Mouse (Mus musculus): ENCODE measurements around the gene Gm26661.
A peak's percentile ranks its signal among the peaks of the same experiment; 100 is the strongest.

The Gm26661 gene

GRCm38 (mm10) chr14:7821341-7821740 lies 30.0 kb downstream of the Gm26661 start:
- peak; percentile 8 for DNase-seq

GRCm38 (mm10) chr14:7822693-7823092 lies 31.3 kb downstream of the Gm26661 start:
- peak; percentile 13 for DNase-seq

- peak; percentile 83 for DNase-seq
Observed at GRCm38 (mm10) chr14:7824651-7825268, 33.4 kb downstream of the Gm26661 start.

- peak; percentile 45 for DNase-seq
Observed at GRCm38 (mm10) chr14:7826151-7826937, 35.0 kb downstream of the Gm26661 start.

- DNase-seq = no peak
Observed at GRCm38 (mm10) chr14:7829181-7829580, 37.8 kb downstream of the Gm26661 start.

DNA sequence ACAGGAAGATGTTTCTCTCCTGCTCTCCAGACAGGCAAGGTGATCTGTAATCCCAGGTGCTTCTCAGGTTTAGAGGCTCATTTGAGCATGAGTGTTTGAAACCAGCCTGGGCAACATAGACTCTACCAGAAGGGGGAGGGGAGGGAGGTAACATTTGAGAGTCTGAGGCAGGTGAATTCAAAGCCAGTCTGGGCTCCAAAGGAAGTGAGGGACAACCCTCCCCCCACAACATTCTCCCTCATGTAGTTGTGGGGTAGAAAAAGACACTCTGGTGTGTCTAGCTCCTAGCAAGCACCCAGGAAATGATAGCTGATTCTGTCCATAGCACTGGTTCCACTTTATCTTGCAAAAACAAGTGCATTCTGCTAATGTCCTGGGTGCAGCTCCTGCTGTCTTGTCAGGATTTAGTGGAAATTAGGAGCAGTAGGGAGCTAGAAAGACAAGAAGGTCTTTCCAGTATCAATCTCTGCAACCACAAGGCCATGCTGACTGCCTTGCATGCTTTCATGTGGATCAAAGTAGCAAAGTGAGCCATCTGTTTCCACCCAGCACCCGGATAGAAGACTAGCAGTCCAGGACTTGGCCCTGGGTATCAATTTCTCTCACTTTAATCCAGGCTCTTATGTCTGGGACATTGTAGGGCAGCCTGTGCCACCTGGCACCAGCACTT lies 40.5 kb downstream of the Gm26661 start:
- DNase-seq = no peak

- no peak for DNase-seq
Observed at GRCm38 (mm10) chr14:7832440-7832783, 41.0 kb downstream of the Gm26661 start.

GRCm38 (mm10) chr14:7833458-7833857 lies 42.1 kb downstream of the Gm26661 start:
- DNase-seq = no peak

DNA sequence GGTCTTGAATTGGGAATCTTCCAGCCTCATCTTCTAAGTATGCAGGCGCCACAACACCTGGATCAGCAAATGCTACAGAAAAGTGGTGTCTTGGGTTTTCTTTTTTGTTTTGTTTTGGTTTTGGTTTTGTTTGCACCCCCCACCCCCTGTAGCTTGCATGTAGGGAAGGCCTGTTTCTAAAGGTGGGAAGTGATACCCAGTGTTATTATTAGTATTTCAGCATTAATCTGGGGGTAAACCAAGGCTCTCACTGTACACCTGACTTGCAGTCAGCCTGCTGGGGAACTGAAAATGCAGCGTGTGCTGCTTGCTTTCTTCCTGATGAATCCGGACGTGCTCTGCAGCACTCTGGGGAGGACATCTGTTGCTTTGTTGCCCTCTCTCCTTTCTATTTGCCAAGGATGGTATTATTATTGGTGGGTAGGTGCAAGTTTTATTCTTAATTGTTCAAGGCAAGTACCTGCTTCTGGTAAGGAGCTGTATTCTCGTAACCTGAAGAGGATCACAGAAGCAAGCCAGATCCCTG lies 47.2 kb downstream of the Gm26661 start:
- DNase-seq = no peak

GRCm38 (mm10) chr14:7839950-7840514 lies 48.6 kb downstream of the Gm26661 start:
- no peak for DNase-seq

Measured in lung, postnatal 36 days (tissue).